Mouse (Mus musculus): ENCODE measurements around the gene Afdn.
"Not testable (repeated sequence)": the region's sequence is repeated elsewhere in the genome, so short reads cannot be mapped to it uniquely, and the experiment has no call there.

The Afdn gene

DNA sequence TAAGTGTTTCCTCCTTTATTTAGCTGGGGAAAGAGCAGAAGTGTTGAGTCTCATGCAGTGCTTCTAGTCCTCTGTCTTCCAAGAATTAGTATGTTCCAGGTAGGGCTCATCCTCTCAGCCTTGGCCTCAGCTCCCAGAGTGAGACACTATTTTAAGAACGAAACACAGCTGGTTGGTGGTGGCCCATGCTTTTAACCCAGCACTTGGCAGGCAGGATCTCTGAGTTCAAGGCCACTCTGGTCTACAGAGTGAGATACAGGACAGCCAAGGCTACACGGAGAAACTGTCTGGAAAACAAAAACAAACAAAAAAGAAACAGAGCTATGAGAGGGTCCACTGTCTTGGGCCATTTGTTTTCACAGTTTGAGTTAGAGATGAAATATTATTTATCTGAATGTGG is 17.3 kb downstream of the Afdn start:
- DNase-seq (ENCODE audit: low spot score), result no peak

DNA sequence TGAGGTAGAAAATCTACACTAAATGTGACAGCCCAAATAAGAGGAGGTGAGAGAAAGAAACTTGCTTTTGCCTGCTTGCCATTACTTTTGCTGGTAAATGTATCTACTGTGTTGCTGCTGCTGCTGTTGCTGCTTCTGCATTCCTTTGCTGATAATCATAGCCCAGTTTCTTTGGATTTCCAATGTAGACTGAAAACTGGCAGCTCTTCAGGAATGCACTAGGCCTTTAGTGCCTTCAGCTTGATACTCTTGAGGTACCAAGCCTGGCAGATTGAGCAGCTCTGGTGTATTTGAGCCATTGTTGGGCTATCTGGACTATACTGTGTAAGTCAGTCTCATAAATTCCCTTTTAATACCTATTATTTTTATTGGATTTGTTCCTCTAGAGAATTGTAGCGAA is 18.5 kb downstream of the Afdn start:
- DNase-seq (ENCODE audit: low spot score), result no peak

DNA sequence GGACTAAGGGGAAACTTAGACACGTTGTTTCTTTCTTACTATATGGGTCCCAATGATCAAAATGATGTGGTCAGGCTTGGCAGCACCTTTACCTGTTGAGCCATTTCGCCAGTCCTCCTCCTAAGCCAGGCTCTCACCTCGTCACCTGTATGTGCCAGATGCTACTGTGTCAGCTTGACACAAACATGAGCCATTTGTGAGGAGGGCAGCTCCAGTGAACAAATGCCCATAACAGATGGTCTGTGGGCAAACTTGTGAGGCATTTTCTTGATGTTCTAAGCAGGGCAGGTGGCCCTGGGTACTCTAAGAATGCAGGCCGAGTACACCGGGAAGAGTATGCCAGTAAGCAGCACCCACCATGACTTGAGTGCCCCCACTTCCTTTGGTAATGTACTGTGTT is 21.6 kb downstream of the Afdn start:
- DNase-seq (ENCODE audit: low spot score), result no peak

DNA sequence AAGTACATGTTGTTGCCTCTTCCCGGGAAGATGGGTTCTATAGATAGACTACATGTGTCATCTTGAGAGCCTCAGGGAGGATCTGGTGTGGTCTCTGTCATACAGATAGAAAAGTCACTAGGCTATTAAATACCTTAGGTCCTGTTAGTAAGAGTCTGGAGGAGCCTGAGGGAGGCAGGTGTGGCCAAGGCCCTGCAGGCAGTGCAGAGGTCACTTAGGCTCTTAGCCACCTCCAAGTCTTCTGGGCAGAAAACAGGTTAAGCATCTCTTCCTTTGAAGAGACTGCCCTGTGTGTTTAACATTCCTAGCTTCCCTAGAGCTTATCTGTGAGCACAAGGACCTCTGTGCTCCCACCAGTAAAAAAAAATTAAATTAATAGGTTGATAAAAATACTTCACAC is 23.1 kb downstream of the Afdn start:
- no peak for DNase-seq (ENCODE audit: low spot score)

DNA sequence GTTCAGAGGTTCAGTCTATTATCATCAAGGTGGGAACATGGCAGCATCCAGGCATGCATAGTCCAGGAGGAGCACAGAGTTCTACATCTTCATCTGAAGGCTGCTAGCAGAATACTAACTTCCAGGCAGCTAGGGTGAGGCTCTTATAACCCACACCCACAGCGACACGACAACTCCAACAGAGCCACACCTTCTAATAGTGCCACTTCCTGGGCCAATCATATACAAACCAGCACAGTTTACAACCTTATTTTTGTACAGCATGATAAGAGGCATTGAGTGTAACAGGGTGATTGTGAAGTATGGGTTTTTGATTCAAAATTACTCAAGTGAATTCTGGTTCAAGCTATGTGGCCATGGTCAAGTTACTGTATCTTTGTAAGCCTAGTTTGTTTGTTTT is 29.7 kb downstream of the Afdn start:
- not testable (repeated sequence) for DNase-seq (ENCODE audit: low spot score)

DNA sequence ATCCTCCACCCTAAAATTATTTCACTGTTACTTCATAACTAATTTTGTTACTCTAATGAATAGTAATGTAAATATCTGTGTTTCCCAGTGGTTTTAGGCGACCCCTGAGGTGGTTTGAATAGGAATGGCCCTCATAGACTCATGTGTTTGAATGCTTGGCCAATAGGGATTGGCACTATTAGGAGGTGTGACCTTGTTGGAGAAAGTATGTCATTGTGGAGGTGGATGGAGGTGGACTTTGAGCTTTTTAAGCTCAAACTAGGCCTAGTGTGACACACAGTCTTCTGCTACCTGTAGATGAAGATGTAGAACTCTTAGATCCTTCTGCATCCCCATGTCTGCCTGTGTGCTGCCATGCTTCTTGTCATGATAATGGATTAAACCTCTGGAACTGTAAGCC is 37.4 kb downstream of the Afdn start:
- no peak for DNase-seq (ENCODE audit: low spot score)

DNA sequence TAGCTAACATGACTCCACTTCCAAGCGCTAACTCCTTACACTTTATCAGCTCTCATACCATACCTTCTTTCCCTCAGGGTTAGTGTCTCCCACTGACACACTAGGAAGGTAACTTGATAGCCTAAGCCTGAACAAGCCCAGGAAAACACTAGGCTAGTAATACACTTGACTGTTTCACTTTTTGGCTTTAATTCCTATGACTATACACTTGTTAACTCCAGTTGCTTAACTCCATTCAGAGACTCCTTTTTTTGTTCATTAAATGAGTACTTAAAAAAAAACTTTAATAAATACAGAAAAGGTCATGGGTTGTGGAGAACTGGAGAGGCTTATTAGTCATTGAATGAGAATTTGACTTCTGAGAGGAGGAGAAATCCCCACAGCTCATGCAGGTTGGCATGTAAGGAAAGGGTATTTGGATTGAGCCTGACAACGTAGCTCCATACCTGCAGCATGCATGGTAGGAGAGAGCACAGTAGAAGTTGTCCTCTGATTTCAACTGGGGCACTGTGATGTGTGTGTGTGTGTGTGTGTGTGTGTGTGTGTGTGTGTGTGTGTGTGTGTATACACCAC is 42.6 kb downstream of the Afdn start:
- DNase-seq (ENCODE audit: low spot score), result no peak

DNA sequence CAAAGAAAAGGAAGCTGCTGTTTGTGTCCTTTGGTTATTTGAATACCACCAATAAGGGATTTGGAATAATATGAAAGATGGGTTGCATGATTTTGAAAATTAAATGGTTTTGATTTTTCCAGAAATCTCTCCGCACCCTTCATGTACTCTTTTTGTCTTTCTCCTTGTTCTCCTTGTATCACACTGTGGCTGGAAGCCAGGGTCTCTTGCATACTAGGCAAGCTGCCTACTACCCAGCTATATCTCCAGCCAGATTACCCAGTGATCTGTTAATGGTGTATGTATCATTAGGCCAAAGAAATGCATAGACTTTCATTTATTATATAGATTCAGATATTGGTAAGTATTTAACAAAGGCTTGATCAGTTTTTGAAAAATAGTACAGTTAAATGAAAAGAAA is 45.7 kb downstream of the Afdn start:
- DNase-seq (ENCODE audit: low spot score), result no peak

DNA sequence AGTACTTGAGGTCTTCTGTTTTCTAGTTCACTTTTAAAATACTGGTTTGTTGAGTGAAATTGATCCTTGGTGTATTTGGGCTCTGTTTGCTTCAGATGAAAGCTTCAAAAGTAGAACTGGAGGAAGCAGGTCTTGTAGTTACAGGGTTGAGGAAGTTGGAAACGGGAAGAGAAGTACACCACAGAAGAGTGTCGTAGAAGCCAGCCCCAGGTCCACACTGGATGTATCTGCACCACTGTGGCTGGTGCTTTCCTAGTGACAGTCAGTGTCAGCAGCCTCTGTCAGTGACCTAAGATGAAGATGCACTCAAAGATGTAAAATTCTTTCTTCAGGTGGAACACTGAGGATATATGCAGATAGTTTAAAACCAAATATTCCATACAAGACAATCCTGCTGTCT is 57.5 kb downstream of the Afdn start:
- DNase-seq (ENCODE audit: low spot score), result no peak

DNA sequence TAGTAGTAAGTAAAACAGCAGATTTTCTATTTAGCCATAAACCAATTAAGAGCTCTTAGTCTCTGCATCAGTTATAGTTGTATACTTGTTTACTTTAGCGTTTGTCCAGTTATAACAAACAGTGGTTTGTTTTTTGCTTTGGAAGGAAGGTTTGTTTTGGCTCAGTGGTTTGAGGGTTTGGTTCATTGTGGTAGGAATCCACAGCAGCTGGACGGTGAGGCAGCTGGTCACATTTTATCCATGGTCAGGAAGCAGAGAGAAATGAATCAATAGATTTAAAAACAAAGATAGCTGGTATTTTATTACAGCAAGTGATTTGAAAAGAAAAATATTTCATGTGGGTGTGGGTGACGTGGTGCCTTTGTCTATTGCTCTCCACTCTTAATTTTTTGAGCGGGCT is 59.0 kb downstream of the Afdn start:
- no peak for DNase-seq (ENCODE audit: low spot score)

DNA sequence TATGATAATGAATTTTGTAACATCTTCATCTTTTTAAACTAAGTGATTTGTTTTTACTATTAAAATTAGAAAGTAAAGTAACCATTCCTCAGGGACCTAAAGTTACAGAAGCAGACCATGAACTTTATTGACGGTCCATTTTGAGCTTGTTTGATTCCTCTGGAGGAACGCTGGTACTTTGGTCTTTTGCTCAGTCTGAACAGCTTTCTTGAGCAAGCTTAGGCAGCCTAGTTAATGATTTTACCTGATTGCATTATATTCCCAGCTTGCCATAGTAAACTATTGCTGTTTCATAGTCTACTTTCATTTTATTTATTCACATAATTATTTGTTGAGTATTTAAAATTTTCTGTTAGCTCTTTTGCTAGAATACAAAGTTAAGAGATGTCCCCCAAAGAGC is 60.3 kb downstream of the Afdn start:
- no peak for DNase-seq (ENCODE audit: low spot score)

DNA sequence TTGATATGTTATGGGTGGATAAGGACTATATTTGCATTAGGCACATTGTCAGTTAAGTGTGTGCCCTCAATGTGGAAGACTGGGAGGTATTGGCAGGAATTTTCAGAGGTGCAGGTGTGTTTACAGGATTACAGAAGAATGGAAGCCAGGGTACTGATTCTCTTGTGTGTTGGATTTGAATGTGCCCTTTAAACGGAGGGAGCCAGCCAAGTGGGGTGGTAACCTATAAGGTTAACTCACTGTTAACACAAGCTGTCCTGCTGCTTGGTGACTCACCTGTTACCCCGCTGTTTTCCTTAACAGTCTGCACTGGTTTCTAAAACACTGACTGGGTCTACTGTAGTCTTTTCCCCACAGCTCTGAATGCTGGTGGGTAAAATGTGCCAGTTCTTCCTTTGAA is 65.1 kb downstream of the Afdn start:
- DNase-seq (ENCODE audit: low spot score), result no peak

DNA sequence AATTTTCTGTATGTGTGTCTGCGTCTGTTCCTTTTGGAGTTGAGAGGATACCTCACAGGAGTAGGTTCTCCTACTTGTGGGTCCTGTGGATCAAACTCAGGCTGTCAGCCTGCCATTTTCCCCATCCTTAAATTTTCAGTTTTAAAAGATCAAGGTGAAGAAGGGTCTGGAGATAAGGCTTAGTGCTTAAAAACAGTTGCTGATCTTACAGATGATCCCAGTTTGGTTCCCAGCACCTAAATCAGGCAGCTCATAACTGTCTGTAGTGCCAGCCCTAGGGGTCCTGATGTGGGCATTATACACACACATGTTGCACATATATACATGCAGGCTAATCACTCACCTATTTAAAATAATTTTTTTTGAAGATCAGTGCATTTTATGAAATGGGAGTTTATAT is 69.9 kb downstream of the Afdn start:
- DNase-seq (ENCODE audit: low spot score), result no peak

DNA sequence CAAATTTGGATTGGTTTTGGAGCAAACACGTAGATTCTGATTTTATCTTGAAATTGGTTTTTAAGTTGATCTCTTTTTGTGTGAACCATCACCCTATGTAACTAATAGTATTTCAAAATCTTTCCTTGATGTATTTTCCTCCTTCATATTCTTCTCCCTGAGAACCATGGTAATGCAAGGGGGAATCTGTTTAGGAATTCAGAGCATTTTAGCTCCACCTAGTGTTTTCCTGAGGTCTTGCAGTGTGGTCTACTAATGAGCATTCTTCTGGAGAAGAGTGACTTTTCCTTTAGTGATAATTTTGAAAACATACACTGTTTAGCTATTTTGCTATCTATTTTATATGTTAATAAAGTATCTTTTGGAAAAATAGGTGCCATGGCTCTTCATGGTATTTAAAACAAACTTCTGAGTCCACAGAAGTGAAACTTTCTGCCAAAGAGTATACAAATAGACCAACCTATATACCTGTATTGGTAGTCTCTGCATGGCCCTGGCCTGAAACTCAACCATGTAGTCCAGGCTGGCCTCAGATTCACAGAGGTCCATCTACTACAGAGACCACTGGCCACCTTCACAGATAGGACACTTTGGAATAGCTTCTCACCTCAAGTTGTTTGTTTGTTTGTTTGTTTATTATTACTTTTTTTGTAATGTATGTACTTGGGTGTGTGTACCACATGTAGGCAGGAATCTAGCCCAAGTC is 70.5 kb downstream of the Afdn start:
- peak; percentile 26 for DNase-seq (ENCODE audit: low spot score)

DNA sequence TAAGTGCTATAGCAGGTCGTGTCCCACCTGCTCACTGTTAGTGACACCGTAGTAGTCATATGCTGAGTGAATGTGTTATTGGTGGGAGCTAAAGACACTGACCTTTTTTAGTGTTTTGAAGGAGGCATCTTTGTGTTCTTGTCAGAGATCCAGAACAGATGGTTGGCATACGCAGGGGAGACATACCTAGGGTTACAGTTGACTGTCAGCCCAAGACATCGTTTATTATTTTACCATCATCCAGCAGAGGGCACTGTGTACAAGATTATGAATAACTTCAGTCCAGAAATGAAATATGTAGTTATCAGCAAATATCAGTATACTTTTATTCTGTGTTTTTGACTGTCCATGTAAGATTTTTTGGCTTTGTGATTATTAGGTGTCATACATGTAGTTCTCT is 75.5 kb downstream of the Afdn start:
- peak; percentile 11 for DNase-seq (ENCODE audit: low spot score)

DNA sequence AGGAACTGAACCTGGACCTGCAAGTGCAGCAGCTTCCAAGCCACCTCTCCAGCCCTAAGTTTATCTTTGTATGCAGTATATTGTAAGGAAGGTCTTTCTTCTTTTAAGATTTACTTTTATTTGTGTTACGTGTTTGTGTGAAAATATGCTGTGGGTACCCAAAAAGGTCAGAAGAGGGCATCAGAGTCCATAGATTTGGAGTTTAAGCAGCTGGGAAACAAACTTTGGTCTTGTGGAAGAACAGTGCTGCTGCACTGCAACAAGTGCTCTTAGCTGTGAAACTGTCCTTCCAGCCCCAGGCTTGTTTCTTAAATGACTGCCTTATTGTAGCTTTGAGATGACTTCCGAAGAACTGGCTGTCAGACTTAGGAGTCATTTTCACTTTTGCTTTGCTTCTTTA is 89.8 kb downstream of the Afdn start:
- no peak for DNase-seq (ENCODE audit: low spot score)

DNA sequence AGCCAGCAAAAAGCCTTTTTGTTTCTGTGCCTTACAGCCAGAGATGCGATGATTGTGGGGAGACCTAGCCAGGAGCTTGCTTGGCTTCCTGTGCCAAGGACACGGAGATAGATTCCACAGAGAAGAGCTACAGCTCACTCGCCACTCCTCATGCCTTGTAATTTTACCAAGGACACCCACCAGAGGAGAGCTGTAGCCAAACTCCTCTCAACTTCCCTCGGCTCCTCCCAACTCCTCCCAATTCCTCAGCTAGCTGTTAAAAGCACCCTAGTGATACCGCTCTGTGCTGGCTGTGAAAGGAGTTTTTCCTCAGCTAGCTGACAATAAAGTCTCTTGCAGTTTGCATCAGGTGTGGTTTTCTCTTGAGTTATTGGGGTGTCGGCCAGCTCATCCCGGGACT is 93.5 kb downstream of the Afdn start:
- DNase-seq (ENCODE audit: low spot score), result not testable (repeated sequence)

DNA sequence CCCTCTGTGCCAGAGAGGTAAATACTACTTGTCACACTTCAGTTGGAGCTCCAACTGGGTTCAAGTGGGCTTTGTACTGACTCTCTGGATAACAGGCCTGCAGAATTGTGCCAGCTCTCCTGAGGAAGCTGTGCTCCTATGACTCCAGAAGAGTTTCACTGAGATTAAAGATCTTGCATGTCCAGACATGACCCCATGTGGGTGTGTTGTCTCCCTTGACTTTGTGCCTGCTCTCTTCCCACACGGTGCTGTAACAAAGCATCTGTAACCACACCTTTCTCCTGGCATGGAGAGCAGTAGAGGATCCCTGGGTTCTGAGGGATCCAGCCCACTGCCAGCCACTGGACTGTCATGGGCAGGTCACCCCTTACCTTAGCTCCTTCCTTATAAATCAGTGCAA is 95.1 kb downstream of the Afdn start:
- no peak for DNase-seq (ENCODE audit: low spot score)

DNA sequence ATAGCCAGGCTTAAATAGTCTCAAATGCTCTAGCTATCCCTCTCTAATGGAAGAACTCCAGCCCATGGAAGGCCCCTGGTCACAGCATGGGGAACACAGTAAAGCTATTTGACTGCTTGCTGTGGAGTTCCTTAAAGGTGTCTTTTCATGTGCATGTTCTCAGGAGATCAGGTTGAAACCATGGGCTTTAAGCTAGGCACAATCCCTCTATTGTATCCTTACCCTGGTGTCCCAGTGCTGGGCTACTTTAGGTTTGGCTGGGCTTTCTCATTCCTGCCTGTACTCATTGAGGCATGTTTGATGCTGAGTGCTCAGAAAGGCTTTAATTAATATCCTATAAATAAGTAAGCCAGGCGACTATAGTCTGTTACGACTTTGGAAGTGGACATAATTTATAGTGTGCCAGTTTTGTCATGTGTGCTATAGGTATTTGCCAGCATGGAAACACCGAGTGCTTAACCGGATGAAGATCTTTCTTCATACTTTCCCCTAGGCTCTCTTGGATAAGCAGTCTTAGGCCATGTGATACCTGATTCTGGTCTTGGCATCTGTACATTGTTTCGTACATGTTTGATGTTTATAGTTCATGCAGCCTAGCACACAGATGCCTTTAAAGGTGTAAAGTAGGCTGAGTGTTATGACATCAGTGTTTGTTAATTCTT is 96.2 kb downstream of the Afdn start:
- DNase-seq (ENCODE audit: low spot score), result no peak

DNA sequence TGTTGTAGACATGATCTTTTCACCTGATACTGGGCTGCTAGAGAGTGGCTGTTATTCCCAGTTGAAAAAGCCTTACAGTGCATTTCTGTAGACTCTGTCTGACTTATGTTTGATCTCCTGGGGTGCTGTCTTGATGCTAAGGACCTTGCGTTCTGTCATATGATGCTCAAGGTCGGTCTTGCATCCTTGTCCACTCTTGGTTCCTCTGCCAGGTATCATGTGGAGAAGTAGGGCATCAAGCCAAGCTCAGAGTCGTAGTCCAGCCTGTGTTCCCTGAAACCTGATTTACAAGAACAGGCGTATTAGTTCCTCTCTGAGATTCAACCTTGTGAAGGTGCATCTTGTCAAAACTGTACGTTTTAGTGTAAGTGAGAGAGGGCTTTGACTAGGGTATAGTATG is 105.0 kb downstream of the Afdn start:
- no peak for DNase-seq (ENCODE audit: low spot score)

DNA sequence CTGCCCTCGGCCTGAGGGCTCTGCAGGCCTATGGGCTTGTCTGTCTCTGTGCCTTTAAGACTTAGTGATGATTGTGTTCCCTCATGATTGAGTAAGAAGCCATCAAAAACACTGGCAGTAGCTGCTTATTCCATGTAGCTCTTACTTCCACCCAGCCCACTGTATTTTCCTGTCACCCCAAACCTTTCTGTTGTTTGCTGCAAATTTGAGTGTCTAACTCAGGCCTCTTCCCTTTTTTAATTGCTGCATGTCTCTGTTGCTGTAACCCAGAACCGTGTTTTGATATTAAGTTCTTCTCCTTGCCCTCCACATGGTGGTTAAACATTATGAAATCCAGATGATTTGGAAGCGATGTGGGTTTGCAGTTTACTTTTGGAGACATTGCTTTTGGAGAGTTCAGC is 106.6 kb downstream of the Afdn start:
- no peak for DNase-seq (ENCODE audit: low spot score)

DNA sequence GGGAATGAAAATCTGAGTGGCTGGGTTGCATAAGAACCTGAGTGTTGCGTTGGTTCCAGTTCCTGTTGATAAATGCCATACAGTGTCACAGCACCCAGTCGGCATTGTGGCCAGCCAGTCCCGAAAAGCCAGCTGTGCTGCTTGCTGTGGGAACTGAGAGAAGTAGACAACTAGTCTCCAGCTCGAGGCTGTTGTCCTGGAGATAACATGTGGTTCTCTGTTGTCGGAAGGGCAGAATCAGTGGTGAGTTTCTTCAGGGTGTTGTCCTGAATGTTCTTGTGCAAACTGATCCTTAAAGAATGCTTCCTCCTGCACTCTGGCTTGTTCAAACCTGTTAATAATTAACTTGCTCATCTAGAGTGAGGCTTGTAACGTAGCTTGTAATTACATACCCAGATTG is 107.1 kb downstream of the Afdn start:
- DNase-seq (ENCODE audit: low spot score), result peak; percentile 64

DNA sequence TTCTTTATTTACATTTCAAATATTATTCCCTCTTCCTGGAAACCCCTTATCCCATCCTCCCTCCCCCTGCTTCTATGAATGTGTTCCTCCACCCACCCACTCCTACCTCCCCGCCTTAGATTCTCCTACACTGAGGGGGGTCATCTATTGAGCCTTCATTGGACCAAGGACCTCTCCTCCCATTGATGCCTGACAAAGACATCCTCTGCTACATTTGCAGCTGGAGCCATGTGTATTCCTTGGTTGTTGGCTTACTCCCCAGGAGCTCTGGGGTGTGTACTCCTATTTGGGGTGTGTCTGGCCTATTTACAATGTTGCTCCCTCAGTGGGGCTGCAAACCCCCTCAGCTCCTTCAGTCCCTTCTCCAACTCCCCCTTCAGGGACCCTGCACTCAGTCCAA is 109.9 kb downstream of the Afdn start:
- no peak for DNase-seq (ENCODE audit: low spot score)

DNA sequence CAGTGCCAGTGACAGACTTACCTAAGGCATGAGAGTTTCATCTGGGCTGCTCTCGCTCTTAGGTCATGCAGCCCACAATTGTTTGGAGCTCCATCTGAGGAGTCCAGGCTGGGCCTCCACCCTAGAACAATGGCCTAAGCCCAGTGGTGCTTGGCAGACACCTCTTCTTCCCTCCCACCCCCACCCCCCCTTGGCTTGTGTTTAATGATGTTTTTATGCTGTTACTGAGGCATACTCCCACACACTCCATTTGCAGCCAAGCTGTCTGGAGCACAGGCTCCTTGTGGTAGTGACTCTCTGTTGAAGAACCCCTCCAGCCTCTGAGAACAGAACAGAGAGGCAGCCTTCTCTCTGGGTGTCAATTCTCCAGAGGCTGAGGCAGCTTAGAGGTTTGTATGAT is 113.9 kb downstream of the Afdn start:
- peak; percentile 50 for DNase-seq (ENCODE audit: low spot score)
